Mouse (Mus musculus): ENCODE measurements at regions not wholly inside any gene's neighbourhood (a gene's known extent, or its start where the extent isn't known, plus 50 kb on each side); places are given as distances from the start of the nearest gene placed in this dataset.

- no peak for DNase-seq (ENCODE audit: low spot score in 2 of 2)
These were observed 1050.7 kb downstream of the Tbl1xr1 start for GRCm38 (mm10) chr3:23127134-23127533.

- no peak for DNase-seq (ENCODE audit: low spot score in 2 of 2)
These were observed 1059.1 kb downstream of the Tbl1xr1 start for GRCm38 (mm10) chr3:23135551-23135950.

GRCm38 (mm10) chr3:23138932-23139331, 1062.5 kb downstream of the Tbl1xr1 start:
- no peak for DNase-seq (ENCODE audit: low spot score in 2 of 2)

GRCm38 (mm10) chr3:23164828-23165450, 1088.5 kb downstream of the Tbl1xr1 start:
- no peak for DNase-seq (ENCODE audit: low spot score in 2 of 2)

GRCm38 (mm10) chr3:23183393-23183792, 1106.9 kb downstream of the Tbl1xr1 start:
- DNase-seq (ENCODE audit: low spot score in 2 of 2), result peak in 1 of 2 experiments; percentile 6

GRCm38 (mm10) chr3:23188479-23188878, 1112.0 kb downstream of the Tbl1xr1 start:
- DNase-seq (ENCODE audit: low spot score in 2 of 2), result no peak

DNA sequence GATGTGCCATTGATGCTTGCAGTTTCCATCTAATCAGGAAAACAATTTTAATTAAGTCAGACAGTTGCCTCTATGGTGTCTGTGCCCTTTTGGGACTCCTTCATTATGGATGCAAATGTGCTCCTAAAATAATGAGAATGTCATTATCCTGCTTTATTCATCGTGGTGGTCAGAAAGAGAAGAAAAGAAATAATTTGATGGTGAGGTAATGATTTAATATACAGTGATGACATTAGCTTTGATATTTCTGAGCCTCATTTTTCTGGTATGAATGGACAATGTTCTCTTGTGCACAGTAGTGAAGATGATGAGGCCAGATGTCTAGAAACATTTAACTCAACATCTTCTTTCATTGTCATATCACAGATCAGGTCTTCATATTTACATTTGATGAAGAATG, 1123.6 kb downstream of the Tbl1xr1 start:
- no peak for DNase-seq (ENCODE audit: low spot score in 2 of 2)

GRCm38 (mm10) chr3:23214427-23214826, 1138.0 kb downstream of the Tbl1xr1 start:
- no peak for DNase-seq (ENCODE audit: low spot score in 2 of 2)

DNA sequence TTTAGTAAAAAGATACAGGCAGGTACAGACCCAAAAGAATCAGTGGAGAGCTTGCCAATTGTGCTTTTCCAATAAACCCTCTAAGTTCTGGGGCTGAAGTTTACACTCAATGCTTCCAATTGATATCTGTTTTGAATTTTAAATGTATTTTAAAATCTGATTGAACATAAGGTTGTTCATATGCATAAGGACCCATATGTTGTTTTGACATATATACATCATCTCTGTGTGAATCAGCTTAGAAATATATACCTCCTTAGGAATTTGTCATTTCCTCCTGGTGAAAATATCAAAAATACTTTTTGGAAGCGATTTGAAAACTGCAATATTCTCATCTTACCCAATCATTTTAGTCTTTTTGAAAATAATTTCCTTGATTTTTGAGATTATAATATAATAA, 1140.3 kb downstream of the Tbl1xr1 start:
- DNase-seq (ENCODE audit: low spot score in 2 of 2), result no peak

GRCm38 (mm10) chr3:23248291-23248690, 1171.8 kb downstream of the Tbl1xr1 start:
- DNase-seq (ENCODE audit: low spot score in 2 of 2), result no peak

- no peak for DNase-seq (ENCODE audit: low spot score in 2 of 2)
These were observed 1175.7 kb downstream of the Tbl1xr1 start for GRCm38 (mm10) chr3:23252180-23252579.

- no peak for DNase-seq (ENCODE audit: low spot score in 2 of 2)
These were observed 1222.4 kb downstream of the Tbl1xr1 start for GRCm38 (mm10) chr3:23298818-23299217.

GRCm38 (mm10) chr3:23334216-23334615, 1257.8 kb downstream of the Tbl1xr1 start:
- no peak for DNase-seq (ENCODE audit: low spot score in 2 of 2)

DNA sequence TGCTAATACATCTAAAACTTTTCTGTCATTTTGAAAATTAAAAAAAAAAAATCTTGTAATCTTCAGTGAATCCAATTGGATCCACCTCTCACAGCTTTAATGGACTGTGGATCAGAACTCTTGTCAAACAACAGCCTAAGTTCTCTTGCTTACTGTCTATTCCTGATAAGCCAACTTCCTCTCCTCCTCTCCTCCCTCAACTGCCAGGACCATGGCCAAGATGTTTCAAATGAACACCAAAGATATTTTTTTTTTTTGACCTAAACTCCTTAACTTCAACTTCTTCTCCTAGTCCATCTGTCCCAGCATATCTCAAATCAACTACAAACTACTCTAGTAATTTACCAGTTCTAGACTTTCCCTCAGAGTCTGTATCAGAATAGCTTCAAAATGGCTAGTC, 1258.5 kb downstream of the Tbl1xr1 start:
- no peak for DNase-seq (ENCODE audit: low spot score in 2 of 2)

DNA sequence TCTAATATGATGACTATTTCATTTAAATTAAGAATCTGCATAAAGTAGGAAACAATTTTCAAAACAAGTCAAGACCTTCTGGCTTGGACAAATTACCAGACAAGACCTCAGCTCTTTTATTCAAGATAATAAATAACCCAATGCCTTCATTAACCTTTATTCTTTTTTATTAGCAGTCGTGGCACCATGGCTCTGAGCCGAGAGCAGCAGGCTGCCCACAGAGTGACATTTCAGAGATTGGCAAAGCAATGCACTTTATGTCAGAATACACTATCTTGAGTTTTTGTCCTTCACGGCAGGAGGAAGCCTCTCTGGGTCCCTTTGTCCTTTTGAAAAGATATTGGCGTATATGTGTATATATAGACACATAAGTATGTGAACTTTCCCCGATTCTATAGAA, 1297.9 kb downstream of the Tbl1xr1 start:
- DNase-seq (ENCODE audit: low spot score in 2 of 2), result no peak

GRCm38 (mm10) chr3:23404877-23405276, 1328.4 kb downstream of the Tbl1xr1 start:
- DNase-seq (ENCODE audit: low spot score in 2 of 2), result no peak

DNA sequence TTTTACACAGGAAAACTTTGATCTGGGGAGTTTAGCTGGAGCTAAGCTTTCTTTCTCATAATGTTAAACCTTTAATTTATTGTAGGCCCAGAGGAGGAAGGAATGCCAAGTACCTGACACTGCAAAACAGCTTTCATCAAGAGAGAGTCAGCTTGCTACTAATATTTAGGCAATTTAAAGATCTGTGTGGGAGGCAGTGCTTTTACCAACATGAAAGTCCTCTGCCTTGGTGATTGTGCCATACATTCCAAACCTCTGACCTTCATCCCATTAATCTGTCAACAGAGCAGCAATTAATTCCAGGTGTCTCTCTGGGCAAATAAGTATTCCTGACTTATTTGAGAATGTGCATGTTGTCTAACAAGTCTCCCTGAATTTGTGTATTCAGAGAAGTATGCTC, 1333.0 kb downstream of the Tbl1xr1 start:
- DNase-seq (ENCODE audit: low spot score in 2 of 2), result no peak

GRCm38 (mm10) chr3:23426956-23427355, 1350.5 kb downstream of the Tbl1xr1 start:
- DNase-seq (ENCODE audit: low spot score in 2 of 2), result no peak

- no peak for DNase-seq (ENCODE audit: low spot score in 2 of 2)
These were observed 1358.6 kb downstream of the Tbl1xr1 start for GRCm38 (mm10) chr3:23435016-23435415.

- no peak for DNase-seq (ENCODE audit: low spot score in 2 of 2)
These were observed 1381.3 kb downstream of the Tbl1xr1 start for GRCm38 (mm10) chr3:23457720-23458119.

- no peak for DNase-seq (ENCODE audit: low spot score in 2 of 2)
These were observed 1423.4 kb downstream of the Tbl1xr1 start for GRCm38 (mm10) chr3:23499889-23500288.

GRCm38 (mm10) chr3:23547546-23547945, 1471.1 kb downstream of the Tbl1xr1 start:
- no peak for DNase-seq (ENCODE audit: low spot score in 2 of 2)

- no peak for DNase-seq (ENCODE audit: low spot score in 2 of 2)
These were observed 1487.9 kb downstream of the Tbl1xr1 start for GRCm38 (mm10) chr3:23564340-23564739.

GRCm38 (mm10) chr3:23568806-23569205, 1492.4 kb downstream of the Tbl1xr1 start:
- DNase-seq (ENCODE audit: low spot score in 2 of 2), result no peak
